Mouse (Mus musculus) ES-E14 (cell line): ENCODE data around the gene Hmx1.

Experiments
- CHD2 ChIP-seq: IDR thresholded peaks from 2 replicates; pipeline ENCODE4 v1.6.1; 2014; ENCODE audit warnings: mild to moderate bottlenecking, low read depth, low read length, inconsistent platforms
- HCFC1 ChIP-seq: IDR thresholded peaks from 2 replicates; pipeline ENCODE4 v1.6.1; 2012; ENCODE audit warnings: low read length, inconsistent platforms, borderline replicate concordance; ENCODE audit not compliant: insufficient read depth
- ZC3H11A ChIP-seq: IDR thresholded peaks from 2 replicates; pipeline ENCODE4 v1.6.1; 2012; ENCODE audit warnings: low read depth, mild to moderate bottlenecking, inconsistent platforms, low read length, borderline replicate concordance
- ZNF384 ChIP-seq: IDR thresholded peaks from 2 replicates; pipeline ENCODE4 v1.6.1; 2012; ENCODE audit warnings: low read depth, low read length, inconsistent platforms

DNA sequence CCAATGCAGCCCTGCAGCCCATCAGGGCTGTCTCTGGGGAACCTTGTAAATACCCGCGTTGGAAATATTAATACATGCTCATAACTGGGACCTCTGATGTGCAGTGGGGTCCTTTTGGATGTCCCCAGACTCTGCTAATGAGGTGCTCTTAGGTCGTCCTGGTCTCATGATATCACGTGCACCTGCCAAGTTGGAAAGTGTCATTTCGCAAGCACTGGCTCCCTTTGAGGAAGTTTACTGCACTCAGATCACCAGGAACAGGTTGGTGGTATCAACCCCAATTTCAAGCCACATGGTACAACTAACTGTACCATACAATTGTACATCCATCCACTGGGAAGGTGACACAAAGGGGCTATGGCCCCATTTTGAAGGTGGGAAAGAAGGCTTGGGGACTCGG is 39.5 kb downstream of the Hmx1 start:
- TF ChIP-seq CHD2 (no peak), ZNF384 (no peak), HCFC1 (no peak), ZC3H11A (no peak)
